Mouse (Mus musculus): ENCODE data around the gene T2.
"Not testable (repeated sequence)": the region's sequence is repeated elsewhere in the genome, so short reads cannot be mapped to it uniquely, and the experiment has no call there.

Gene T2

GRCm38 (mm10) chr17:8355692-8356091 lies at the start of gene T2:
Gene T2 (plus strand): TSS chr17:8355992.
- no peak for DNase-seq (ENCODE audit: low read depth, low spot score)

- peak; percentile 93 for DNase-seq (ENCODE audit: low read depth, low spot score)
Observed at GRCm38 (mm10) chr17:8310838-8311614, 44.8 kb upstream of the T2 start, which contains the start of gene Sft2d1. Gene Sft2d1 (plus strand): TSS chr17:8311102.

- peak; percentile 48 for DNase-seq (ENCODE audit: low read depth, low spot score)
Observed at GRCm38 (mm10) chr17:8311751-8312150, 44.0 kb upstream of the T2 start.

DNA sequence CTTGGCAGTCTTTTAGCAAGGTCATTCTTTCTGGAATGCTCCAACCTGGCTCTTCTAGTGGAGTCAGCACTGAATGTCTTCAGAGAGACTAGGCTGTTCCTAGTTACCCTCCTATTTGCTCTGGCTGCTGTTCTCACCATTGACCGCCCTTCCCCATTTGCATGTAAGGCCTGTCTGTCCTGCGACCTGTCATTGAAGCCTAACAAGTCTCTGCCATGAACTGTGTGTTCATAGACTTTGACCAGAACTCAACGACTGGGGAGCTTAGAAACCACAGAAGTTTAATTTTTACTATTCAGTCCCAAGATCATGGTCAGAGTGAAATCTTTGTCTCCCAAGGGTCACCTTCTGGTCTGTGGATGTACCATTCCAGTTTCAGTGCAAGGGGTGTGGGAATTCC lies 41.8 kb upstream of the T2 start:
- no peak for DNase-seq (ENCODE audit: low read depth, low spot score)

GRCm38 (mm10) chr17:8316251-8316650 lies 39.5 kb upstream of the T2 start:
- peak; percentile 60 for DNase-seq (ENCODE audit: low read depth, low spot score)

DNA sequence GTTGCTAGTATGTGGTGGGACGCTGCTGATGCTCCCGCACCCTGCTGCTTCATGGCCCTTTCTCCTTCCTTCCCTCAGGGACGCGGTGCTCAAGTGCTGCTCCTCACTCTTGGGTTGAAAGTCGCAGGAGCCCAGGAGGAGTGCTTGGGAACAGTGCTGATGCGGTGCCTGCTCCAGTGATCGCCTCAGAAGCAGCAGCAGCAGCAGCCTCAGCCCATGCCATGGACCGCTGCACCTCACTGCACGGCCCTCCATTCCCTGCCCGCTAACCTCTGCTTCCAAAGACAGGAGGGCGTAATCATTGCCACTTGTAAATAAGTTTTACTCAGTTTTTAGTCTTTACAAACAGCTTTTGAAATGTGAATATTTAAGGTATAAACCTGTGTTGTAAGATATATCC lies 28.9 kb upstream of the T2 start:
- DNase-seq (ENCODE audit: low read depth, low spot score) = not testable (repeated sequence)

DNA sequence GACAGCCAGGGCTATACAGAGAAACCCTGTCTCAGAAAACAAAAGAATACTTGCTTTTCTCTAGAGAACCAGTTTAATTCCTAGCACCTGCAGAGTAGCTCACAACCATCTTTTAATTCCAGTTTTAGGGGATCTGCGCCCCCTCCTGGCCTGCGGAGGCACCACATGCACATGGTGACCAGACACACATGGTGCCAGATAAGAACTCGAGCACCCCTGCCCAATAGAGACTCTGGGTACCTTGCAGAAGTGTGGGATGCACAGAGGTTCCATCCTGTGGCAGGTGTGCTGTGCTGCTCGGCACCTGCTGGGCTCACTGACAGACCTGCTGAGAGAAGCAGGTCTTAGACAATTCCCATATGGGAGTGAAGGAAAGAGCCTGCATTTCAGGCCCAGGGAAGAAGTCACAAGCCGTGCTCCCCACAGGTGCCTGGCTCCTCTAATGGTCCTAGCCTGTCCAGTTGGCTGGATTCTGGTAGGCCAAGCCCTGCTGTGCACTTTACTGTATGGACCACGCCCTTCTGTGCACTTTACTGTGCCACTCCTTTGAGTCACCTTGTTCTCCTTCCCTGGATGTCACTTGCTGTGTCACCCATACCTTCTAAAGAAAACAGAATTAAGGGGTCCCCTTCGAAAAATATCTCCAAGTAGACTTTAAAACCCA lies 27.1 kb upstream of the T2 start:
- DNase-seq (ENCODE audit: low read depth, low spot score) = peak; percentile 45

GRCm38 (mm10) chr17:8330602-8331001 lies 25.2 kb upstream of the T2 start:
- no peak for DNase-seq (ENCODE audit: low read depth, low spot score)

GRCm38 (mm10) chr17:8337159-8337558 lies 18.6 kb upstream of the T2 start, which contains the start of gene Prr18:
Gene Prr18 (plus strand): TSS chr17:8337459.
- DNase-seq (ENCODE audit: low read depth, low spot score) = not testable (repeated sequence)

GRCm38 (mm10) chr17:8339666-8340374 lies 16.0 kb upstream of the T2 start:
- DNase-seq (ENCODE audit: low read depth, low spot score) = no peak

- no peak for DNase-seq (ENCODE audit: low read depth, low spot score)
Observed at GRCm38 (mm10) chr17:8340407-8341359, 15.1 kb upstream of the T2 start.

DNA sequence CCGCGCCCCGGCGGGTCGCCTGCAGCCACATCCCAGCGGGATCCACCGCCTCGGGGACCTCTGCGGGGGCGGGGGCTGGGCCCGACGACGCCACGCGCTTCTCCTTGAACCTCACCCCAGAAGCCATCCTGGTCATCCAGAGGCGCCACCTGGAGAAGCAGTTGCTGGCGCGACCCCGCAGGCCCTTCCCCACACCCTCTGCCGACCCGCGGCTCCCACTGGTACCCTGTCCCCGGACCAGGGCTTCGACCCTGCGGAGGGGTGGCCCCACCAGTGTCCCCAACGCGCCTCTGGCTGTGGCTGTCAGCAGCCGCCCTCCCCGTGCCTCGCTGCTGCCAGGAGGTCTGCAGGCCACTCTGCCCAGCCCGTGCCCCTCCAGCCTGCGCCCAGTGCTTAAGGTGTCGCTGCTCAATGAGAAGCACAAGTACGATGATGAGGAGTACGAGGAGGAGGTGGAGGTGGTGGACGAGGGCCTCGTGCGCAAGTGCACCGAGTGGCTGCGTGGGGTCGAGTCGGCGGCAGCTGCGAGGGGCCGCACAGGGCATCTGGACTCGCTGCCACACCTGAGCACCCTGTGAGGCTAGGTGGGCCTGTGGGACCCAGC lies 14.3 kb upstream of the T2 start:
- DNase-seq (ENCODE audit: low read depth, low spot score) = no peak

- no peak for DNase-seq (ENCODE audit: low read depth, low spot score)
Observed at GRCm38 (mm10) chr17:8342706-8343105, 13.1 kb upstream of the T2 start.

DNA sequence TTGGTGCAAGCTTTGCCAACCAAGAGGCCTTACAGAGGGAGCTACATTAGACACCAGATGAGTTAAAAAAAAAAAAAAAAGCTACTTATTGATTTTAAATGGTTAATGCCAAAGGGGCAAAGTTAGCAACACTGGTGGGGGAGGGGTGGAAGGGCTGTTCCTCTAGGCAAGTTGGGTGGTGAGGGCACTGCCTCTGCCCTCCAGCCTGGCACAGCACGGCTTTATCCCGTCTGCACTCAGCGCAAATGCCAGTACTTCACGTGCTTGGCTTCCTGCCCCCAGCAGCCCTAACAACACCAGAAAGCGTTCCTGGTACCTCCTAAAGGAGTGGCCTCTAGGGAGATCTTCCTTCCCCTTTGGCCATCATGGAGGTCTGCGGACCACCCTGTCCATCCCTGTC lies 12.4 kb upstream of the T2 start:
- DNase-seq (ENCODE audit: low read depth, low spot score) = no peak

DNA sequence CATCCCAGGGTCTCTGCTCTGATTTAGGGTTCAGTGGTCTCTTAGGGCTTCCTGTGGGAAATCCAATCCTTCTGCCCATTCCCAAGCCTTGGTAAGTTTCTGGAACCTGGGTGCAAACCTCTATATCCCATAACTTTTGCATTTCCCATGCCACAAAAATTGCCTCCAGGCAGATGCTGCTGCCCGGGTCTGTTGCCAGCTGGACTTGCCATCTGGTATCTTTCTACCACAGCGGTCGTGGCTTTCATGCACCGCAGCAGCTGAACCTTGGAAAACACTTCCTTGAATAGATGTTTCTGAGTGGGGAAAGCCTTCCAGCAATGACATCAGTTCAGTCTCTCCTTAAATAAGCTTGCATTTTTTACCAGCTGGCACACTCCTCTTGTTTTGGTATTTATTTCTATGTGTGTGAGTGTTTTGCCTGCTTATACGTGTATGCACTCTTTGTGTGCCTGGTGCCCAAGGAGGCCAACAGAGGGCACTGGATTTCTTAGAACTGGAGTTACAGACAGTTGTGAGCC lies 8.0 kb upstream of the T2 start:
- no peak for DNase-seq (ENCODE audit: low read depth, low spot score)

DNA sequence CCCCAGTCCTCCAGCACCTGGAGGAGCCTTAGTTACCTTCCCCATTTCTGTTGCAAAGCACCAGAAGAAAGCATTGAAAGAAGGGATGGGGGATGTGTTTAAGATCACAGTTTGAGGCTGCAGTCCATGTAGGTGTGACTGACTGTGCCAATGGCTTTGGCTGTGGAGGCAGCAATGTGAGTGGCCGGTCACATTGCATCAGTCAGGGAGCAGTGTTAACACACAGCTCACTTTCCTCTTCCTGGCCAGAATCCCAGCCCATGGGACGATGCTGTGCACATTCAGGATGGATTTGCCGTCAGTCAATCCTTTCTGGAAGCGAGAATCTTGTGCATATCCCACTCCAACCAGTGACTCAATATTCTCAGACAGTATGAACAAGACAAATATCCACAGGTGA lies 6.9 kb upstream of the T2 start:
- DNase-seq (ENCODE audit: low read depth, low spot score) = no peak

DNA sequence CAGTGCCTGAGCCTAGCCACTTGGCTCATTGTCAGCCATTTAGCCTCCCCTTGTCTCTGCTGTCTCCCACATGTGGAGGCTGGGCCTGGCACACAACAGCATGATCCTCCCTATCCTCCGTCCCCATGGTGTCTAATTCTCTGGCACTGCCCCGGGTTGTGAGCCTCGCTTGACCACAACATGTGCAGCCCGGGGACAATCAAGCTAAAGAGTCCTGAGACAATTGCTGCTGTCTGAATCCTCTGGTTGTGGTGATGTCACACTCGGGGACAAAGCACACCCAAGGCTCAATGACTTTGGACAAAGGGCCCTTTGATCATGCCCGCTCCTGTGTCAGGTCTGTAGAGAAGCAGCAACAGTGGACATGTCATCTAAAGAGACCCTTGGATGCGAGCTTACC lies 4.7 kb upstream of the T2 start:
- DNase-seq (ENCODE audit: low read depth, low spot score) = no peak

DNA sequence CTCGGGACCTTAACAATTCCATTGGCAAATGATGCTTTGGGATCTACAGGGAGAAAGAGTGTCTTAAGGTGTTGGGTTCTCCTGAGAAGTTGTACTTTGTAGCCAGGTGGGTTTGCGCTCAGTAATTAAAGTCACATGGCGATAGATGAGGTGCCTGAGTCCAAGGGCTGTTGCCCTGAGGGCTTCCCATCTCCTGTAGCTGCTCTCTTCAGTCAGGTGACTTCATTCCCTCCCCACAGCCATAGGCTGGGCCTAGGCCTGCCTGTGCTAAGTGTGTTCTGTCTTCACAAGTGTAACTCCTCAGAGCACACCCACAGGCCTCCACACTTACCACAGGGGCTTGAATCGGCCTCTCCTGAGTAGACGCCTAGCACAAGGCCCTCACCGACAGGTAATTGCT lies 1.7 kb downstream of the T2 start:
- DNase-seq (ENCODE audit: low read depth, low spot score) = no peak

DNA sequence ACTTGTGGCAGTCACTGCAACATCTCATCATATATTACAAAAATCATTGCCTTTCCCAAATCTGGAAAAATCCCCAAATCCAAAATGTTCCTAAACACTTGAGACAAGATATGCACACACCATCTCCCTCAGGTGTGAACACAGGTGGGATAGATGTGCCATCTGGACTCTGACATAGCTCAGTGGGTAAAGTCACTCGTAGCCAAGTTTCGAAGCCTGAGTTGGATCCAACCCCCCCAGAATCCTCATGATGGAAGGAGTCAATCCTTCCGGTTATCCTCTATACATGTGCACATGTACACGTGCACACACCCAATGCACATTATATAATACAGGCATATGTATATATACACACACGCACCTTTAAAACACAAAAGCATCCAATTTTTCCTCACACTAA lies 5.1 kb downstream of the T2 start:
- DNase-seq (ENCODE audit: low read depth, low spot score) = no peak

- DNase-seq (ENCODE audit: low read depth, low spot score) = no peak
Observed at GRCm38 (mm10) chr17:8361281-8362103, 5.7 kb downstream of the T2 start.
